Mouse (Mus musculus): ENCODE results near the gene Apobec1. TPM values are rescaled to one million over a fixed set of nuclear protein-coding genes. Genes with fewer than 3 reads are reported as not detected.

Gene Apobec1
- total and polyA plus RNA-seq, 3 experiments, result 39.6 to 42.6 (median 41.9) TPM

- no peak for TF ChIP-seq GABPA (IDR thresholded peaks at IDR 0.05; ENCODE audit: insufficient replicate concordance, low read depth, low read length)
- TF ChIP-seq SMC3 (IDR thresholded peaks at IDR 0.05; ENCODE audit: low read depth, low read length), result peak; percentile 61
- TF ChIP-seq BHLHE40 (IDR thresholded peaks at IDR 0.05; ENCODE audit: low read depth, low read length), result no peak
- TF ChIP-seq RAD21 (IDR thresholded peaks at IDR 0.05; ENCODE audit: low read depth, low read length), result peak; percentile 54
- TF ChIP-seq CTCF (conservative IDR thresholded peaks at IDR 0.05 in 1 of 2, IDR thresholded peaks at IDR 0.05 in 1 of 2; ENCODE audit: low read depth in 2 of 2, low read length in 2 of 2), result peak; percentile 8 to 64; a peak in 2 of 4 replicates
- dilution Hi-C loops (cut with MboI; ENCODE audit: extremely low pct_ligation_motif_present, extremely low pct_unique_long_range_greater_than_20kb, low sequenced_read_pairs), result no loop called here
- peaks cover 3 to 56% of the 10 kb centered on the region in 2 experiments for H3K4me1 ChIP-seq (ENCODE audit: control insufficient read depth in 1 of 2, insufficient read depth in 2 of 2)
- no peak overlapping the region for H3K9ac ChIP-seq (ENCODE audit: insufficient read depth, low read depth)
- no peak overlapping the region for H3K27ac ChIP-seq (ENCODE audit: insufficient read depth, low read depth)
- peak; percentile 37 for DNase-seq (ENCODE audit: extremely low read depth)
- no peak overlapping the region for H3K4me3 ChIP-seq (replicated peaks in 1 of 3; ENCODE audit: low read depth in 2 of 3, low read length in 2 of 3, poor library complexity in 1 of 3)
- peaks cover 59 to 79% of the 10 kb centered on the region in 2 experiments for H3K36me3 ChIP-seq (replicated peaks in 1 of 2; ENCODE audit: control insufficient read depth in 1 of 2, insufficient read depth in 1 of 2, low read length in 1 of 2)
- no peak overlapping the region for H3K4me2 ChIP-seq (ENCODE audit: insufficient read depth, low read depth, poor library complexity, severe bottlenecking)
- in situ Hi-C loops (cut with MboI; ENCODE audit: low pct_ligation_motif_present, low pct_unique_long_range_greater_than_20kb, low sequenced_read_pairs), result no loop called here
- peaks cover 10% of the 10 kb centered on the region for H3K9me3 ChIP-seq (replicated peaks; ENCODE audit: low read length)
- H3K27me3 ChIP-seq (replicated peaks), result no peaks in the 10 kb centered on the region
- peaks cover 44% of the 10 kb centered on the region for H3K79me2 ChIP-seq (replicated peaks; ENCODE audit: control insufficient read depth, extremely low read depth, insufficient read depth, poor library complexity, severe bottlenecking)
Observed at GRCm38 (mm10) chr6:122595637-122596036, 6.6 kb downstream of the Apobec1 start.

- H3K9me3 ChIP-seq (replicated peaks; ENCODE audit: low read length), result peaks cover 10% of the 10 kb centered on the region
- H3K36me3 ChIP-seq (replicated peaks in 1 of 2; ENCODE audit: control insufficient read depth in 1 of 2, insufficient read depth in 1 of 2, low read length in 1 of 2), result peaks cover 74 to 93% of the 10 kb centered on the region in 2 experiments
- H3K4me3 ChIP-seq (replicated peaks in 1 of 3; ENCODE audit: low read depth in 2 of 3, low read length in 2 of 3, poor library complexity in 1 of 3), result no peak overlapping the region
- dilution Hi-C loops (cut with MboI; ENCODE audit: extremely low pct_ligation_motif_present, extremely low pct_unique_long_range_greater_than_20kb, low sequenced_read_pairs), result no loop called here
- no peak overlapping the region for H3K27ac ChIP-seq (ENCODE audit: insufficient read depth, low read depth)
- H3K9ac ChIP-seq (ENCODE audit: insufficient read depth, low read depth), result no peak overlapping the region
- in situ Hi-C loops (cut with MboI; ENCODE audit: low pct_ligation_motif_present, low pct_unique_long_range_greater_than_20kb, low sequenced_read_pairs), result no loop called here
- no peak overlapping the region for H3K4me2 ChIP-seq (ENCODE audit: insufficient read depth, low read depth, poor library complexity, severe bottlenecking)
- TF ChIP-seq MEF2A (IDR thresholded peaks at IDR 0.05; ENCODE audit: borderline replicate concordance, low read depth, low read length) (no peak), CTCF (conservative IDR thresholded peaks at IDR 0.05 in 1 of 2, IDR thresholded peaks at IDR 0.05 in 1 of 2; ENCODE audit: low read depth in 2 of 2, low read length in 2 of 2) (peak in 1 of 2 experiments; percentile 29; a peak in 2 of 4 replicates)
- no peaks in the 10 kb centered on the region for H3K27me3 ChIP-seq (replicated peaks)
- no peak for DNase-seq (ENCODE audit: extremely low read depth)
- H3K4me1 ChIP-seq (ENCODE audit: control insufficient read depth in 1 of 2, insufficient read depth in 2 of 2), result peaks cover 3 to 56% of the 10 kb centered on the region in 2 experiments
- H3K79me2 ChIP-seq (replicated peaks; ENCODE audit: control insufficient read depth, extremely low read depth, insufficient read depth, poor library complexity, severe bottlenecking), result peaks cover 18% of the 10 kb centered on the region
Observed at GRCm38 (mm10) chr6:122592905-122593304, 9.3 kb downstream of the Apobec1 start.

DNA sequence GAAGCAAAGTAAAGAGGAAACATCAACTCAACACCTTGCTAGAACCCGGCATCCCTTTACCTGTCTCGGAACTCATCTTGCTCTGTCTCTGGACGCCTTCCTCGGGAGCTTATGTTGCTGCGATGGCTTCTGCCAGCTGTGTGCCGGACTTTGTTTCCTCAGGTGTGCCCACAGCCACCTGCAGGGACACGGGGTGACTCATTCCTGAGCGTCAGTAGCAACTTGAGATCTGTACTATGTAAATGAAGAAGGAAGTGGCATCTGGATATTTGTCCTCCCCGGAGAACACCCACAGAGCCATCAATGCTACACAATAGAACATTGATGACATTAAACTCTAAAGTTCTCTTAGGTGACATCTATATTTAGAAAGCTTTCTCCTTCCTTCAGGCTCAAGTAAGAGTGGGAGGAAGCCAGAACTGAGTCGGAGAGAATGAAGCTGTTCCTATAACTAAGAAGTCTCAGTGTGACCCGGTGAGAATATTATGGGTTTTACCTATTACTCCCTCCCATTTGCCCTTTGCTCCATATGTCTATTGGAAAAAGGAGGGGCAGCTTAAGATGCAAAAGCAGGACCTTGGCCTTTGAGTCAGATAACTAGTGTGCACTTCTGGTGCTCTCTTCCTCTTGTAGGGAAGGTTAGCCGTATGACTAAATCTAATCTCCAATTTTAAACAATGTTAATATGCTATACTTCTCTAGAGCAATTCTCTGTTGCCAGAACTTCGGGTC is 11.1 kb downstream of the Apobec1 start:
- Histone ChIP-seq H3K4me1 (ENCODE audit: control insufficient read depth in 1 of 2, insufficient read depth in 2 of 2) (peaks cover 3 to 40% of the 10 kb centered on the region in 2 experiments; a peak in 3 of 4 replicates), H3K27ac (ENCODE audit: insufficient read depth, low read depth) (no peak overlapping the region), H3K9ac (ENCODE audit: insufficient read depth, low read depth) (no peak overlapping the region), H3K79me2 (replicated peaks; ENCODE audit: control insufficient read depth, extremely low read depth, insufficient read depth, poor library complexity, severe bottlenecking) (peaks cover 7% of the 10 kb centered on the region), H3K4me3 (replicated peaks in 1 of 3; ENCODE audit: low read depth in 2 of 3, low read length in 2 of 3, poor library complexity in 1 of 3) (no peak overlapping the region), H3K9me3 (replicated peaks; ENCODE audit: low read length) (peaks cover 10% of the 10 kb centered on the region), H3K27me3 (replicated peaks) (no peaks in the 10 kb centered on the region), H3K4me2 (ENCODE audit: insufficient read depth, low read depth, poor library complexity, severe bottlenecking) (no peak overlapping the region), H3K36me3 (replicated peaks in 1 of 2; ENCODE audit: control insufficient read depth in 1 of 2, insufficient read depth in 1 of 2, low read length in 1 of 2) (peaks cover 72 to 90% of the 10 kb centered on the region in 2 experiments)
- in situ Hi-C loops (cut with MboI; ENCODE audit: low pct_ligation_motif_present, low pct_unique_long_range_greater_than_20kb, low sequenced_read_pairs), result no loop called here
- TF ChIP-seq ETS1 (conservative IDR thresholded peaks at IDR 0.05; ENCODE audit: low read depth, low read length), result peak; percentile 25; the same call in 1 of the 2 replicates
- no peak for TF ChIP-seq UBTF (IDR thresholded peaks at IDR 0.05; ENCODE audit: low read depth, low read length)
- peak; percentile 56 for TF ChIP-seq EP300 (IDR thresholded peaks at IDR 0.05; ENCODE audit: low read length)
- no peak for TF ChIP-seq PAX5 (IDR thresholded peaks at IDR 0.05; ENCODE audit: low read length)
- peak; percentile 65 for TF ChIP-seq TCF12 (IDR thresholded peaks at IDR 0.05; ENCODE audit: low read depth, low read length)
- no peak for TF ChIP-seq RCOR1 (conservative IDR thresholded peaks at IDR 0.05; ENCODE audit: low read depth, low read length)
- DNase-seq (ENCODE audit: extremely low read depth), result peak; percentile 44
- dilution Hi-C loops (cut with MboI; ENCODE audit: extremely low pct_ligation_motif_present, extremely low pct_unique_long_range_greater_than_20kb, low sequenced_read_pairs), result no loop called here

Measured in CH12.LX (cell line).